Mouse (Mus musculus) megakaryocyte, embryonic 14.5 days (primary cell): Measurements from ENCODE around the gene Itgb2.

Experiments
- FLI1 ChIP-seq: IDR thresholded peaks from 2 replicates; pipeline ENCODE4 v1.6.1; 2012; ENCODE audit warnings: low read length, inconsistent platforms, mixed read lengths
- GATA1 ChIP-seq: IDR thresholded peaks from 3 replicates; pipeline ENCODE4 v1.6.1; 2012; ENCODE audit warnings: mixed read lengths, low read length, inconsistent platforms, borderline replicate concordance

- TF ChIP-seq FLI1: no peak
- no peak for TF ChIP-seq GATA1
Observed at GRCm38 (mm10) chr10:77565005-77565404, 35.0 kb downstream of the Itgb2 start.
